Mouse (Mus musculus) layer of hippocampus, adult 6 months (tissue): Measurements from ENCODE around the gene Opalin. TPM values are rescaled to one million over a fixed set of nuclear protein-coding genes. Genes with fewer than 3 reads are reported as not detected.

Source experiments
- long read RNA-seq, 2 experiments: library from polyadenylated mRNA; unstranded; transcript quantifications; one replicate each; pipeline ENCODE4 v2.0.0; 2019 to 2020
- polyA plus RNA-seq: library from polyadenylated mRNA; unstranded; fragments of <200 nt; fragmentation: Nextera tagmentation; gene quantifications from 2 replicates; pipeline ENCODE4 v1.2.3, GENCODE M21; 2021

Gene Opalin
- 57.0 and 57.4 TPM in 2 replicates for polyA plus RNA-seq
- long read RNA-seq, experiment 1, transcript Opalin-201 (6 exons, 1,839 nt) = major isoform, 78 of 87 reads
- long read RNA-seq, experiment 1, partial matches to known transcripts = 2 of 87 reads
- long read RNA-seq, experiment 1, other reads (novel, unspliced or antisense) = 6 of 87 reads
- long read RNA-seq, experiment 2, transcript Opalin-201 (6 exons, 1,839 nt) = major isoform, 55 of 66 reads
- long read RNA-seq, experiment 2, partial matches to known transcripts = 2 of 66 reads
- long read RNA-seq, experiment 2, other reads (novel, unspliced or antisense) = 9 of 66 reads

GRCm38 (mm10) chr19:41076906-41077305, at the start of gene Opalin:
Gene Opalin, minus strand, starts transcription at chr19:41077113.

GRCm38 (mm10) chr19:41029219-41029618, 47.7 kb downstream of the Opalin start, which contains the start of gene Dntt:
Gene Dntt, plus strand, starts transcription at chr19:41029275.

Other genes with a start within 250 kb of the Opalin start
- 2.6 and 3.1 TPM in 2 replicates for gene Ccnj, start 245.8 kb downstream of the Opalin start, polyA plus RNA-seq
- gene Zfp518a, start 182.4 kb downstream of the Opalin start, polyA plus RNA-seq = 2.1 TPM in 2 replicates
- 5.6 and 5.7 TPM in 2 replicates for gene Blnk, start 82.6 kb downstream of the Opalin start, polyA plus RNA-seq
- 0.09 and 0.16 TPM in 2 replicates for gene Dntt, start 47.8 kb downstream of the Opalin start, polyA plus RNA-seq
- gene Tll2, start 129.7 kb upstream of the Opalin start, polyA plus RNA-seq = 0.29 and 0.46 TPM in 2 replicates
- gene Tm9sf3, start 186.9 kb upstream of the Opalin start, polyA plus RNA-seq = 15.4 and 16.3 TPM in 2 replicates